Mouse (Mus musculus) lung, embryonic 14.5 days (tissue): ENCODE measurements around the gene Apol11b. TPM values are rescaled to one million over a fixed set of nuclear protein-coding genes. Genes with fewer than 3 reads are reported as not detected.
"Not testable (repeated sequence)": the region's sequence is repeated elsewhere in the genome, so short reads cannot be mapped to it uniquely, and the experiment has no call there.

Experiments
- ATAC-seq: fragments of 200-750 bp; cut with Nextera tagmentation; 2 replicates; pipeline ENCODE4 v1.8.0; 2017; ENCODE audit warnings: mild to moderate bottlenecking, moderate TSS enrichment, moderate library complexity; ENCODE audit not compliant: insufficient read depth
- DNase-seq: peaks from one replicate; pipeline ENCODE4 v3.0.0-alpha.2; 2015
- H3K27ac ChIP-seq: fragments of 300-500 bp; sonication (generic); 2 replicates; pipeline ENCODE4 v1.5.1; 2014; ENCODE audit warnings: low read depth, mild to moderate bottlenecking, moderate library complexity
- H3K27me3 ChIP-seq: fragments of 300-500 bp; sonication (generic); 2 replicates; pipeline ENCODE4 v1.6.1; 2014; ENCODE audit warnings: low read length, control low read depth; ENCODE audit not compliant: insufficient read depth
- H3K36me3 ChIP-seq: fragments of 300-500 bp; sonication (generic); 2 replicates; pipeline ENCODE4 v1.6.1; 2014; ENCODE audit warnings: control low read depth; ENCODE audit not compliant: insufficient read depth
- H3K4me1 ChIP-seq: fragments of 300-500 bp; sonication (generic); 2 replicates; pipeline ENCODE4 v1.6.1; 2014; ENCODE audit warnings: antibody characterized with exemption, control low read depth; ENCODE audit not compliant: insufficient read depth
- H3K4me2 ChIP-seq: fragments of 300-500 bp; sonication (generic); 2 replicates; pipeline ENCODE4 v1.6.1; 2014; ENCODE audit warnings: mild to moderate bottlenecking
- H3K4me3 ChIP-seq: fragments of 300-500 bp; sonication (generic); 2 replicates; pipeline ENCODE4 v1.5.1; 2014; ENCODE audit warnings: low read depth, low read length
- H3K9ac ChIP-seq: fragments of 300-500 bp; sonication (generic); 2 replicates; pipeline ENCODE4 v1.6.1; 2014
- H3K9me3 ChIP-seq: fragments of 300-500 bp; sonication (generic); 2 replicates; pipeline ENCODE4 v1.6.1; 2016; ENCODE audit warnings: low read depth, low read length, control low read depth
- CTCF ChIP-seq: IDR thresholded peaks from 2 replicates; pipeline ENCODE4 v1.5.1; 2016; ENCODE audit warnings: antibody characterized with exemption, low read depth
- WGBS: fragments of 180-500 bp; shearing (Covaris S2); extraction: QIAGEN DNeasy Blood & Tissue Kit; methylation state at CpG from one replicate; pipeline ENCODE4 v1.1.7; 2014; 5-methylcytosine and 5-hydroxymethylcytosine counted together
- polyA plus RNA-seq: library from polyadenylated mRNA; unstranded; fragments of >200 nt; fragmentation: Nextera tagmentation; extraction: Ambion mirVana; gene quantifications from 2 replicates; pipeline ENCODE4 v1.2.1, GENCODE M21; 2014

Gene Apol11b
- polyA plus RNA-seq = 0.09 TPM in 1 of 2 replicates, not detected in the other

DNA sequence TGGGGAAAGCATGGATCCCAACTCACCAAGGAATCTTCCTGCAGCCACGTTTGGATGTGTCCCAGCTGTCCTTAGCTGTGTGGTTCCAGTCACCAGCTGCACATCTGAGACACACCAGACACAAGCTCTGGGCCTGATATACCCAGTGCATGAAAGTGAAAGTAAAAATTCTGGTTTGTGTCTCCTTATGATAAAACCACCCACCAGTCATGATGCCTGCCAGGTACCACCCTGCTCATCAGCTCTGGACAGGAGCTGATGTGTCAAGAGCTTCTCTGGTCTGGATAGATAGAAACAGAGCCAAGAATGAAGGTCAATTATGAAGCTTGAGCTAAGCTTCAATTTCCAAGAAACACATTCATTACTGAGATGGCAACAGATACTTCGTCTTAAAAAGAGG lies at the start of gene Apol11b:
TSS of gene Apol11b (minus strand) at position 111 of the 400 bp plus-strand sequence.
- H3K4me3 ChIP-seq, H3K4me1 ChIP-seq, H3K4me2 ChIP-seq, H3K36me3 ChIP-seq, H3K27me3 ChIP-seq, H3K9ac ChIP-seq, H3K9me3 ChIP-seq, ATAC-seq, DNase-seq, H3K27ac ChIP-seq: not testable (repeated sequence)
- 57% methylated on average over 2 of the region's 2 CpGs for WGBS

DNA sequence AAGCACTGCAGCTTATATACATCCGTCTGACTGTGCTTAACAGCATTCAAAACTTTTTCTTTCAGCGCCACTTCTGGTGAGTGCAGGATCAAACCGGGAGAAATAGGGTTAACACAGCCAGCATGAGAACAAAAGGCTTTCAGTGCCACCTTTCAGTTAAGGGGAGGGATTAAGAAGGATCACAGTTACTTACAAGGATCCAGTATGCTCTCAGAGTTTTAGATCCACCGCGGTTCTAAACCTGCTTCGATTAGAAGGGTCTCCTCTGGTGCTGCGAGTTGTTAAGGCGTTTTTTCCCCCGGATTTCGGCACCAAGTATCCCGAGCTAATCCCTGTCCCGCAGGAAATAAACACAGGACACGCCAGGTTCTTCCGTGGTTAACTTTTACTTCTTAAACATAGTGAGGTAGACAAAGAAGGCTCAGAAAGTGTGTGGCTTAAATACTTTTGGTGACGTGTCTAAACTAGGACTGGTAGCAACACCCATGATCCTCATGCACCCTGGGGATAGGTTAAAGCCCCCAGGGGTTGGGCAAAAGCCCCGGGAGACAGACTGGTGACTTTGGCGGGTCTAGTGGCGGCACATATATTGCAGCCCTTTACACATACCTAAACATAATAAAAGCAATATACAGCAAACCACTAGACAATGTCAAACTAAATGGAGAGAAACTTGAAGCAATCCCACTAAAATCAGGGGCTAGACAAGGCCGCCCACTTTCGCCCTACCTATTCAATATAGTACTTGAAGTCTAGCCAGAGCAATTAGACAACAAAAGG lies 48.6 kb upstream of the Apol11b start:
- not testable (repeated sequence) for H3K9me3 ChIP-seq, H3K36me3 ChIP-seq, H3K27me3 ChIP-seq, ATAC-seq, H3K4me1 ChIP-seq, H3K9ac ChIP-seq
- Histone ChIP-seq H3K4me3 (peak overlapping the region; percentile 18), H3K27ac (peak overlapping the region; percentile 27; the same call in 1 of the 2 replicates), H3K4me2 (peak overlapping the region; percentile 50)
- WGBS = 5% methylated on average over 19 of the region's 20 CpGs
- DNase-seq = peak; percentile 38

GRCm38 (mm10) chr15:77683944-77684343 lies 40.9 kb upstream of the Apol11b start:
- not testable (repeated sequence) for H3K4me3 ChIP-seq, H3K9me3 ChIP-seq, H3K9ac ChIP-seq, ATAC-seq, H3K36me3 ChIP-seq, H3K27ac ChIP-seq, H3K4me1 ChIP-seq, H3K27me3 ChIP-seq, H3K4me2 ChIP-seq
- DNase-seq = peak; percentile 77
- 2% methylated on average over 9 of the region's 11 CpGs for WGBS
- peak; percentile 71 for TF ChIP-seq CTCF

DNA sequence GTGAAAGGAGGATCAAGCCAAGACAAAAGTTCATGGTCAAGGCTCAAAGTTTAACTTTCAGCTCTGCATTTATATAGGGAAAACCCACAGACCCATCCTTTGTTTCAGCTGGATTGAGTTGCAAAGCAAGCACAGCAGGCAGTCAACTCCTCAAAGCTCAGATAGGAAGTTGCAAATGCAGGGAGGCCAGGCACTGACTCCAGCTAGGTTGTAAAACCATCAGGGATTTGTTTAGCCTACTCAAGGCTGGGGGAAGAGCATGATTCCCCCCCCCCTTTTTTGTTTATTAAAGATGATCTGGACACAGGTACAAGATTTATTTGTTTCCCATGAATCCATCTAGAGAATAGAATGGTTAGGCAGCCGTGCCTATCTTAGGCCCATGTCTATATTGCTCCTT lies 31.0 kb upstream of the Apol11b start:
- not testable (repeated sequence) for H3K9ac ChIP-seq, H3K4me3 ChIP-seq, H3K4me2 ChIP-seq, H3K4me1 ChIP-seq, H3K27ac ChIP-seq, ATAC-seq, H3K27me3 ChIP-seq, DNase-seq, H3K36me3 ChIP-seq, H3K9me3 ChIP-seq
- WGBS = 72% methylated on average over 1 of the region's 1 CpGs

DNA sequence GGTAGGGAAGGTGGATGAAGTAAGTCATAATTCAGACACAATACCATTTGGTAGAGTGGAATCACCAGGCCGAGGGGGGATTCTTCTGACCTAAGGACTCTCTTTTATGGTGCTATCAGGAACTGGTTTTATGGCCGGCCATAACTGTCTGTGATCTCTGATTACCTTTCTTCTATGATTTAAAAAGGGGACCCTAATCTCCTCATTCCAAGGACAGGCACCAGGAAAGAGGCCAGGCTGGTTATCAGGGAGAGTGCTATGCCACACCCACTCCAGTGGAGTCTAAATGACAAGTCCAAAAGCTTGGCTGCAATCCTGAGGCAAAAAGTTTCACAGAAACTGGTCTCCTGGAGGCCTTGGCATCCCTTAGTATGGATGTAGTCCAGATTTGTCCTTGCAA lies 18.8 kb upstream of the Apol11b start:
- H3K27me3 ChIP-seq, H3K36me3 ChIP-seq, H3K9ac ChIP-seq, H3K9me3 ChIP-seq, DNase-seq, H3K4me3 ChIP-seq, H3K4me1 ChIP-seq, ATAC-seq, H3K27ac ChIP-seq, H3K4me2 ChIP-seq: not testable (repeated sequence)
- 71% methylated on average over 2 of the region's 2 CpGs for WGBS

GRCm38 (mm10) chr15:77659773-77660172 lies 16.7 kb upstream of the Apol11b start:
- H3K4me2 ChIP-seq, H3K9ac ChIP-seq, H3K27ac ChIP-seq, DNase-seq, ATAC-seq, H3K36me3 ChIP-seq, H3K4me1 ChIP-seq, H3K9me3 ChIP-seq, H3K4me3 ChIP-seq, H3K27me3 ChIP-seq: not testable (repeated sequence)
- 67% methylated on average over 1 of the region's 1 CpGs for WGBS

DNA sequence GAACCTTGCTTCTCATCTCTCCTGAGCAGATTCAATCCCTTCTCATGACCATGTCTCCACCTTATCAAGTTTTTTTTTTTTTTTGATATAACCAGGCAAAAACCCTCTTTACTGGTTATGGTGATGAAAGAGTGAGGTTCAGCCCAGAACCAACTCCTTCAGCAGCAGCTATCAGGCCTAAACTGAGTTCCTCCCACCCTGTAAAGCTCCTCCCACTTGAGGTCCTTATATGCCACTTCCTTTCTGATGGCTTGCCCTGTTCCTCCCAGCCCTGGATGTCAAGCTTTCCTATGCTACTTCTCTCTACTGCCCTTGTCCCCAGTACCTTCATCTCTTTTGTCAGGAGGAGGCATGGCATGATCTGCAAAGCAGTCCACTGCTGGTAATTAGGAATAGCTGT lies 8.1 kb upstream of the Apol11b start:
- H3K27me3 ChIP-seq, H3K4me1 ChIP-seq, H3K36me3 ChIP-seq, H3K4me2 ChIP-seq, ATAC-seq, H3K9ac ChIP-seq, H3K9me3 ChIP-seq, H3K4me3 ChIP-seq, DNase-seq, H3K27ac ChIP-seq: not testable (repeated sequence)

GRCm38 (mm10) chr15:77629822-77630221 lies 13.3 kb downstream of the Apol11b start:
- not testable (repeated sequence) for H3K4me2 ChIP-seq, H3K27me3 ChIP-seq, H3K36me3 ChIP-seq, H3K27ac ChIP-seq, H3K9me3 ChIP-seq, ATAC-seq, H3K4me1 ChIP-seq, H3K9ac ChIP-seq, DNase-seq, H3K4me3 ChIP-seq
- 71% methylated on average over 3 of the region's 3 CpGs for WGBS
